Comparison of ENCODE assay signal across 20 mouse cellular contexts in genomic region chr11:54162968-54163367, GRCm38 (mm10).
DNase-seq lines count a peak whose midpoint lies in the region; ATAC-seq and TF ChIP-seq lines count a peak whose summit lies in the region.
"Had no signal": no experiment of that assay in that cellular context is flagged by ENCODE, and none has a peak within 500 bp of the region (broad histone marks: within the 10 kb centered on the region; RNA-seq: fewer than 3 reads in every experiment).

No protein-coding gene starts in this region.

- peaks cover 0 to 43% of the 10 kb centered on the region in 2 experiments; a peak in 2 of 4 replicates for H3K4me1 ChIP-seq in CH12.LX (ENCODE audit: control insufficient read depth in 1 of 2, insufficient read depth in 2 of 2)
- no peaks in the 10 kb centered on the region for H3K4me1 ChIP-seq in hindbrain, postnatal 0 days (ENCODE audit: insufficient read depth, low read length)
- H3K4me1 ChIP-seq: hindbrain, embryonic 10.5 days; liver, embryonic 12.5 days; lung, embryonic 15.5 days had no signal

- dilution Hi-C loops in CH12.LX (cut with MboI; ENCODE audit: extremely low pct_ligation_motif_present, extremely low pct_unique_long_range_greater_than_20kb, low sequenced_read_pairs) = no loop called here

- no peaks in the 10 kb centered on the region for H3K9me3 ChIP-seq in CH12.LX (replicated peaks; ENCODE audit: low read length)
- no peaks in the 10 kb centered on the region for H3K9me3 ChIP-seq in hindbrain, postnatal 0 days (ENCODE audit: low read length)
- H3K9me3 ChIP-seq: heart, embryonic 13.5 days; hindbrain, embryonic 10.5 days; liver, embryonic 12.5 days; lung, embryonic 15.5 days had no signal

- no peak overlapping the region for H3K9ac ChIP-seq in CH12.LX (ENCODE audit: insufficient read depth, low read depth)
- no peak overlapping the region for H3K9ac ChIP-seq in hindbrain, postnatal 0 days (replicated peaks; ENCODE audit: low read length)
- H3K9ac ChIP-seq: heart, embryonic 13.5 days; liver, embryonic 12.5 days; lung, embryonic 15.5 days had no signal

- no peaks in the 10 kb centered on the region for H3K27me3 ChIP-seq in CH12.LX (replicated peaks)
- no peaks in the 10 kb centered on the region for H3K27me3 ChIP-seq in hindbrain, postnatal 0 days (ENCODE audit: insufficient read depth, low read length)
- H3K27me3 ChIP-seq: heart, embryonic 13.5 days; lung, embryonic 15.5 days; Patski had no signal

- H3K4me2 ChIP-seq in CH12.LX (ENCODE audit: insufficient read depth, low read depth, poor library complexity, severe bottlenecking) = no peak overlapping the region
- H3K4me2 ChIP-seq in hindbrain, postnatal 0 days (ENCODE audit: low read depth, low read length) = no peak overlapping the region
- H3K4me2 ChIP-seq: heart, embryonic 13.5 days; liver, embryonic 12.5 days; lung, embryonic 15.5 days had no signal

- TF ChIP-seq RAD21 in CH12.LX (IDR thresholded peaks at IDR 0.05; ENCODE audit: low read depth, low read length) = no peak; the same call in 1 of the 2 replicates

- DNase-seq in A20 (ENCODE audit: low read depth, low spot score) (peak; percentile 91), CH12.LX (ENCODE audit: extremely low read depth) (peak; percentile 69)
- peak; percentile 3 for DNase-seq in embryo, embryonic 11.5 days (ENCODE audit: low read depth, low spot score)
- peak; percentile 62 for DNase-seq in naive thymus-derived CD4-positive, alpha-beta T cell, adult 2 months (ENCODE audit: low read depth)
- no peak for DNase-seq in hindbrain, postnatal 0 days (ENCODE audit: low spot score)
- DNase-seq in lung, postnatal 10 days = no peak
- DNase-seq in c-Kit-positive CD71-positive TER-119-positive erythroid progenitor cells, embryonic 14.5 days (ENCODE audit: low spot score) = no peak
- DNase-seq in frontal cortex, postnatal 25 days (ENCODE audit: low spot score in 2 of 2) = no peak
- DNase-seq: adrenal gland, postnatal 14 days; cerebellum, adult 8-10 months; gastrocnemius, postnatal 36 days; kidney, adult 11 months; kidney, postnatal 10 days; right cerebral cortex, postnatal 4 days had no signal

- H3K79me2 ChIP-seq in CH12.LX (replicated peaks; ENCODE audit: control insufficient read depth, extremely low read depth, insufficient read depth, poor library complexity, severe bottlenecking) = no peaks in the 10 kb centered on the region

- no peak for ATAC-seq in hindbrain, postnatal 0 days
- ATAC-seq: liver, embryonic 12.5 days; midbrain, embryonic 16.5 days; Patski had no signal

- TF ChIP-seq POLR2A in CH12.LX (IDR thresholded peaks at IDR 0.05; ENCODE audit: low read depth, low read length) = no peak

- H3K4me3 ChIP-seq in CH12.LX (replicated peaks in 1 of 3; ENCODE audit: low read depth in 2 of 3, low read length in 2 of 3, poor library complexity in 1 of 3) = no peak overlapping the region
- no peak overlapping the region for H3K4me3 ChIP-seq in hindbrain, postnatal 0 days (ENCODE audit: low read length)
- H3K4me3 ChIP-seq: heart, embryonic 13.5 days; hindbrain, embryonic 10.5 days; liver, embryonic 12.5 days; lung, embryonic 15.5 days had no signal

- no peak for TF ChIP-seq EP300 in CH12.LX (IDR thresholded peaks at IDR 0.05; ENCODE audit: low read length)

- no peak overlapping the region for H3K27ac ChIP-seq in CH12.LX (ENCODE audit: insufficient read depth, low read depth)
- H3K27ac ChIP-seq in hindbrain, postnatal 0 days = no peak overlapping the region
- H3K27ac ChIP-seq: heart, embryonic 13.5 days; hindbrain, embryonic 10.5 days; liver, embryonic 12.5 days; lung, embryonic 15.5 days had no signal

- WGBS in hindbrain, postnatal 0 days = 68% methylated on average over 1 of the region's 1 CpGs

- in situ Hi-C loops in CH12.LX (cut with MboI; ENCODE audit: low pct_ligation_motif_present, low pct_unique_long_range_greater_than_20kb, low sequenced_read_pairs) = no loop called here

- TF ChIP-seq CTCF in CH12.LX (conservative IDR thresholded peaks at IDR 0.05 in 1 of 2, IDR thresholded peaks at IDR 0.05 in 1 of 2; ENCODE audit: low read depth in 2 of 2, low read length in 2 of 2) = no peak
- no peak for TF ChIP-seq CTCF in hindbrain, postnatal 0 days (IDR thresholded peaks at IDR 0.05; ENCODE audit: low read depth)

- H3K36me3 ChIP-seq in CH12.LX (replicated peaks in 1 of 2; ENCODE audit: control insufficient read depth in 1 of 2, insufficient read depth in 1 of 2, low read length in 1 of 2) = no peaks in the 10 kb centered on the region
- no peaks in the 10 kb centered on the region for H3K36me3 ChIP-seq in hindbrain, postnatal 0 days (ENCODE audit: insufficient read depth, low read length)
- H3K36me3 ChIP-seq: heart, embryonic 13.5 days; hindbrain, embryonic 10.5 days; liver, embryonic 12.5 days; lung, embryonic 15.5 days had no signal

TF ChIP-seq in CH12.LX, 34 proteins besides CTCF, POLR2A, EP300 and RAD21:
- TF ChIP-seq MAZ (IDR thresholded peaks at IDR 0.05; ENCODE audit: low read depth, low read length) (no peak), ETS1 (conservative IDR thresholded peaks at IDR 0.05; ENCODE audit: low read depth, low read length) (0 out of 2 replicates have a peak, but pooled peaks have one; percentile 52), USF2 (conservative IDR thresholded peaks at IDR 0.05; ENCODE audit: low read depth, low read length) (no peak), SIN3A (IDR thresholded peaks at IDR 0.05; ENCODE audit: low read length) (no peak), USF1 (IDR thresholded peaks at IDR 0.05; ENCODE audit: low read depth, low read length) (no peak), HCFC1 (IDR thresholded peaks at IDR 0.05; ENCODE audit: low read depth, low read length) (no peak), ZNF384 (IDR thresholded peaks at IDR 0.05; ENCODE audit: low read depth, low read length) (no peak), TCF12 (IDR thresholded peaks at IDR 0.05; ENCODE audit: low read depth, low read length) (peak; percentile 43; the same call in 1 of the 2 replicates), E2F4 (IDR thresholded peaks at IDR 0.05; ENCODE audit: insufficient replicate concordance, low read depth, low read length) (no peak)

Comparison
In these comparisons a context has a peak if more than half of its experiments do, and no peak if none do; other contexts are left out.
1. DNase-seq: peak in A20 (single experiment), CH12.LX (single experiment), embryo, embryonic 11.5 days (single experiment) and naive thymus-derived CD4-positive, alpha-beta T cell, adult 2 months (single experiment); none in hindbrain, postnatal 0 days (single experiment), lung, postnatal 10 days (single experiment), c-Kit-positive CD71-positive TER-119-positive erythroid progenitor cells, embryonic 14.5 days (single experiment) and frontal cortex, postnatal 25 days (0 of 2).